Mouse (Mus musculus) testis, adult 10 weeks (tissue): ENCODE measurements around the gene Ceacam20. TPM values are rescaled to one million over a fixed set of nuclear protein-coding genes. Genes with fewer than 3 reads are reported as not detected.

Experiments
- polyA plus RNA-seq: library from polyadenylated mRNA; stranded (reverse); fragments of 350-450 nt; fragmentation: Illumina TruSeq; extraction: RNeasy Lipid Tissue Mini Kit (QIAGEN cat#74804); gene quantifications from one replicate; pipeline ENCODE4 v1.2.3, GENCODE M21; 2014; ENCODE audit warnings: low read depth, low replicate concordance

Ceacam20 gene
- 1.4 TPM for polyA plus RNA-seq

DNA sequence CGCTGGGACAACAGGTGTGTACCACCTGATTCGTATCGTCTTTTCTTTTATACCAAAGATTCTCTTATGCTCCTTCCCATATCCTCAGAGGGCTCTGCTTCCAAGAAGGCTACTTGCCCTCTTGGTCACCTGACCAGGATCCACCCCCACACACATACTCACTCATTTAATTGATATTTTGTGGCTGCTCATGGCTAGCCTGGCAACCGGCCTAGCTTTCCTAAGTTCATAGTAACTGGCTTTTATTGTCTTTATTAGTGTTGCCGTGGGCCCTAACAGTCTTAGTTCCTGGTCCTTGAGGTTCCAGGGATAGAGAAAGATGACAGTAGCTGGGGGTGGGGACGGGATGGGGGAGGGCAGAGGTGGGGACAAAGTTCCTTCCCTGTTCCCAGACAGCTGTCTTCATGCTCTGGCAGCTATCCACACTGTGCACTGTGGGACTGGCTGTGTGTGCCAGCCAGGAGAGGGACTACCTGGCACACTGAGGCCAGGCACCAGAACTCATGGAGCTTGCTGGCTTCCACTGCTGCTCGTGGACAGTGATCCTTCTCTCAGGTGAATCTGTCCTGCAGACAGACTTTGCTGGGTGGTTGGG lies at the start of gene Ceacam20:
Gene Ceacam20, plus strand, starts transcription at position 428 of the 595 bp plus-strand sequence.

DNA sequence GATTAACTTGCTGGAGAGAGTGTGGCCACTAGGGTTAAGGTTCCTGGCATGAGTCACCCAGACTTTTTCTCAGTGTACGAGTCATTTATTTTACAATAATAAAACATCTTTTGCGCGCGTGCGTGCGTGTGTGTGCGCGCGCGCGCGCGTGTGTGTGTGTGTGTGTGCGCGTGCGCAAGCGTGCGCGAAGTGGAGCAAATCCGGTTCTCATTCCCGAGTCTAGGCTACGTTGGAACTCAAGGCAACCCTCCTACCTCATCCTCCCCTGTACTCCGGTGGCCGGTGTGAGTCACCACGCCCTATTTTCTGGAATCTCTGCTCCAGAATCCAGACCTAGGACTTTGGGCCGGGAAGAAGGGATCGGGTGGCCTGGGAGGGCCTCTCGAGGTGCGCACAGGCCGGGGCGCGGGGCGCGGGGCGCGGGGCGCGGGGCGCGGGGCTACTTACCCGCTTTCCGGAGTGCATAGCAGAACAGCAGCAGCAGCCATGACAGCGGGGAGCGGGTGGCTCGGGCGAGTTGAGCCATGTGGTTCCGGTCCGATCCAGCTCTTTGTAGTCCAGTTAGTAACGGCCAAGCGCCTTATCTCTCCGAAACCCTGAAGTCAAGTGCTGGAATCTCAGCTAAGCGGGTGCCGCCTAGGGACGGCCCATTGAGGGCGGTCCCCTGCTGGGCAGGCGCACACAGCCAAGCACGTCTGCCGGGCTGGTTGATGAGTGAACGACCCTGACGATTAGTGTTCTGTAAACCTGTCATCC lies 44.5 kb upstream of the Ceacam20 start, which contains the start of gene Pvr:
Gene Pvr, minus strand, starts transcription at position 655 of the 756 bp plus-strand sequence.

DNA sequence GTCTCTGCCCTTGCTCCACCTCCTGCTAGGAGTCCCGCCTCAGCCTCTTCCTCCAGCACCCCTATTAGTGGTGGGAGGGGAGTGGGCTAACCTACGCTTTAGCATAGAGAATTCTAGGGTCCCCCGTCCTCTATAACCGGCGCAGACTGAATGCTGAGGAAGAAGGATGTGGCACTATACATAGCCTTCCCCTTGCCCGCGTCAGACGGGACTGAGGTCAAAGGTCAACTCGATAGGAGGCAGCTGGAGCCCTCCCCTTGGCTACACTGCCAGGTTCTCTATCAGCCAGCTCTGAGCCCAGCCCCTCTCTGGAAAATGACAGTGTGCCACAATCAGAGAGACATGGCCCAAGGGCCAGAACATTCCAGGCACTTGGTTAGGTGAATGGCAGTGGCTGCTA lies 14.6 kb upstream of the Ceacam20 start, which contains the start of gene Igsf23:
Gene Igsf23, minus strand, starts transcription at position 168 of the 400 bp plus-strand sequence.

DNA sequence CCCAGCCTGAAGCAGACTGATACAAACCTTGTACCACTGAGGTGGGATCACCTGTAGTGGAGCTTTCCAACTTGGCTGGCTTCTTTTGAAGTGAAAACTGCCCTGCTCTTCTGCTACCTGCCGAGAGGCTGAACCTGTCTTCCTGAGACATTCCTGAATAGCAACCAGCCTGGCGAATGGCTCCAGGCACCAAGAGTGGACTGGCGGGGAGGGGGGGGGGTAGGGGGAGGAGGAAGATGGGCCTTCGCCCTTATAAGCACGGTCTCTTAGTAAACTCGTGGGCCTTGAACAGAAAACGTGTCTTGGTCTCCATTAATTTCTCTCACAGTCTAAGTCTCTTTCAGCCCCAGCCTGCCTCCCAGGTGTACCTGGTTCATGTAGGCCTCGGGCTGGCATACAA lies 26.0 kb downstream of the Ceacam20 start, which contains the start of gene Nlrp9b:
Gene Nlrp9b, plus strand, starts transcription at position 301 of the 400 bp plus-strand sequence.

Other genes starting within 250 kb of the Ceacam20 start
- 0.38 TPM for gene Tomm40, start 250.0 kb upstream of the Ceacam20 start, polyA plus RNA-seq
- gene Nectin2, start 214.9 kb upstream of the Ceacam20 start, polyA plus RNA-seq, result 7.8 TPM
- gene Bcam, start 194.4 kb upstream of the Ceacam20 start, polyA plus RNA-seq, result not detected
- not detected for gene Cblc, start 168.6 kb upstream of the Ceacam20 start, polyA plus RNA-seq
- gene Bcl3, start 142.6 kb upstream of the Ceacam20 start, polyA plus RNA-seq, result 0.53 TPM
- gene Gm19345, start 113.4 kb upstream of the Ceacam20 start, polyA plus RNA-seq, result not detected
- not detected for gene Ceacam16, start 104.1 kb upstream of the Ceacam20 start, polyA plus RNA-seq
- not detected for gene Ceacam19, start 77.4 kb upstream of the Ceacam20 start, polyA plus RNA-seq
- gene Pvr, start 44.3 kb upstream of the Ceacam20 start, polyA plus RNA-seq, result 7.9 TPM
- not detected for gene Igsf23, start 14.7 kb upstream of the Ceacam20 start, polyA plus RNA-seq
- gene Nlrp9b, start 26.1 kb downstream of the Ceacam20 start, polyA plus RNA-seq, result 1.6 TPM
- gene Vmn1r91, start 134.3 kb downstream of the Ceacam20 start, polyA plus RNA-seq, result not detected
- not detected for gene Gm16442, start 157.2 kb downstream of the Ceacam20 start, polyA plus RNA-seq
- gene Vmn1r93, start 173.7 kb downstream of the Ceacam20 start, polyA plus RNA-seq, result not detected
- not detected for gene Vmn1r94, start 203.0 kb downstream of the Ceacam20 start, polyA plus RNA-seq
- gene Vmn1r95, start 228.3 kb downstream of the Ceacam20 start, polyA plus RNA-seq, result not detected
- not detected for gene Gm6164, start 240.2 kb downstream of the Ceacam20 start, polyA plus RNA-seq